Mouse (Mus musculus): ENCODE measurements around the gene Tln1. TPM values are rescaled to one million over a fixed set of nuclear protein-coding genes. Genes with fewer than 3 reads are reported as not detected.

Tln1 gene
- polyA plus RNA-seq, 1 experiment from 2014 or later, result 70.5 TPM

DNA sequence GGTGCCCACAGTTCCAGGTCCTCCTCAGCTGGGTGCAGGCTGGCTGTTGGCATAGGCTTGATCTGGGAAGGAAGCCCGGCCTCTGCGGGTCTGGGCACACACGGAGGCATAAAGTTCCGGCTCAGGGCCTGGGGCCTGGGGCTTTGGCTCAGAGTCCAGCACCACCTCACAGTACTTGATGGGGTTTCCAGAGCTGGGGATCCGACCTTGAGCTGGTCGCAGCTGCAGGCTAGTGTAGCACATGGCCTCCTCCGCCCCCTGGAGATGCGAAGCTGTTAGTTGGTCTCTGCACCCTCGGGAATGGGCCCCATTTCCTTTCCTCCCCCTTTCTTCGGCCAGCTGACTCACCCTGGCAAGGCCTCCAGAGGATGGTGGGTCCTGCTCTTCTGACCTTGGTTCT is 79.9 kb downstream of the Tln1 start:
- Histone ChIP-seq H3K27ac (no peak overlapping the region), H3K27me3 (no peaks in the 10 kb centered on the region), H3K4me2 (no peak overlapping the region), H3K36me3 (no peaks in the 10 kb centered on the region), H3K9me3 (no peaks in the 10 kb centered on the region), H3K9ac (no peak overlapping the region), H3K4me3 (no peak overlapping the region), H3K4me1 (peaks cover 5% of the 10 kb centered on the region)
- 65% methylated on average over 10 of the region's 10 CpGs for whole genome bisulfite sequencing
- no peak for ATAC-seq (ENCODE audit: insufficient number of reproducible peaks, low FRiP score, low TSS enrichment, low read depth)

DNA sequence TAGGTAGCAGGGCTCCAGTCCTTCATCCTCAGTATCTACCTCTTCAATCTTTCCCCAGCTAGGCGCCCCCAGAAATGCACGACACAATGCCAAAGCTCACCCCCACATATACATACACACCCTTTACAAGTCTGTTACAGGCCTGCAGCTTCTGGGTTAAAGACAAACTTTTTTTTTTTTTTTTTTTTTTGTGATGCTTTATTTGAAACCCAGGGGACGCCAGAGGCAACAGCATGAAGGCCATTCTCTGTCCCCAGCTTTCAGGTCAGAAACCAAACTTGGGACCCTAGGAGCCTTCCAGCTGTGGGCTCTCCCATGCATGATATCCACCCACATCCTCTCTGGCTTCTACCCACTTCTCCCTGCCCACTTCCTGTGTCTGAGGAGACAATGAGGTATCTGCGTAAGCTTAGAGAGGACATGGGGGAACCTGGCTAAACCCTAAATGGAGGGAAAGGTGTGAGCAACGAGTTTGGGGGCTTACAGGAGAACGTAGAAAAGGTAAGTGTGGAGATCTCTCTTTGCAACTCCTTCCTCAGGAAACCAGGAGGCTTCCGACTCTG is 80.5 kb downstream of the Tln1 start:
- no peak overlapping the region for H3K27ac ChIP-seq
- 63% methylated on average over 7 of the region's 7 CpGs for WGBS
- H3K9ac ChIP-seq, result no peak overlapping the region
- no peak overlapping the region for H3K4me3 ChIP-seq
- H3K4me1 ChIP-seq, result peaks cover 5% of the 10 kb centered on the region
- H3K27me3 ChIP-seq, result no peaks in the 10 kb centered on the region
- ATAC-seq (ENCODE audit: insufficient number of reproducible peaks, low FRiP score, low TSS enrichment, low read depth), result no peak
- H3K36me3 ChIP-seq, result no peaks in the 10 kb centered on the region
- no peak overlapping the region for H3K4me2 ChIP-seq
- H3K9me3 ChIP-seq, result no peaks in the 10 kb centered on the region

Other genes starting within 250 kb of the Tln1 start
- 13.9 and 18.0 TPM in 2 replicates for gene Rusc2, start 180.7 kb downstream of the Tln1 start, polyA plus RNA-seq (2015; fragmentation: Nextera tagmentation; extraction: Ambion mirVana)
- gene Fam166b, start 133.6 kb downstream of the Tln1 start, polyA plus RNA-seq (2015; fragmentation: Nextera tagmentation; extraction: Ambion mirVana), result 0.15 and 0.17 TPM in 2 replicates
- 4.8 and 7.7 TPM in 2 replicates for gene Tesk1, start 120.8 kb downstream of the Tln1 start, polyA plus RNA-seq (2015; fragmentation: Nextera tagmentation; extraction: Ambion mirVana)
- gene Cd72, start 108.1 kb downstream of the Tln1 start, polyA plus RNA-seq (2015; fragmentation: Nextera tagmentation; extraction: Ambion mirVana), result 4.1 and 4.2 TPM in 2 replicates
- gene Sit1, start 79.0 kb downstream of the Tln1 start, polyA plus RNA-seq (2015; fragmentation: Nextera tagmentation; extraction: Ambion mirVana), result not detected in 2 replicates
- 78.9 and 81.9 TPM in 2 replicates for gene Ccdc107, start 69.8 kb downstream of the Tln1 start, polyA plus RNA-seq (2015; fragmentation: Nextera tagmentation; extraction: Ambion mirVana)
- gene Arhgef39, start 63.0 kb downstream of the Tln1 start, polyA plus RNA-seq (2015; fragmentation: Nextera tagmentation; extraction: Ambion mirVana), result 35.2 and 37.5 TPM in 2 replicates
- 4.1 and 6.8 TPM in 2 replicates for gene Car9, start 55.7 kb downstream of the Tln1 start, polyA plus RNA-seq (2015; fragmentation: Nextera tagmentation; extraction: Ambion mirVana)
- gene Tpm2, start 38.9 kb downstream of the Tln1 start, polyA plus RNA-seq (2015; fragmentation: Nextera tagmentation; extraction: Ambion mirVana), result 394 and 952 TPM in 2 replicates
- 87.9 and 96.8 TPM in 2 replicates for gene Creb3, start 359 bp downstream of the Tln1 start, polyA plus RNA-seq (2015; fragmentation: Nextera tagmentation; extraction: Ambion mirVana)
- gene Rgp1, start 16.0 kb upstream of the Tln1 start, polyA plus RNA-seq (2015; fragmentation: Nextera tagmentation; extraction: Ambion mirVana), result 27.6 and 31.7 TPM in 2 replicates
- 19.2 and 21.9 TPM in 2 replicates for gene Gba2, start 16.2 kb upstream of the Tln1 start, polyA plus RNA-seq (2015; fragmentation: Nextera tagmentation; extraction: Ambion mirVana)
- 2.0 and 7.0 TPM in 2 replicates for gene Msmp, start 21.8 kb upstream of the Tln1 start, polyA plus RNA-seq (2015; fragmentation: Nextera tagmentation; extraction: Ambion mirVana)
- gene Npr2, start 69.2 kb upstream of the Tln1 start, polyA plus RNA-seq (2015; fragmentation: Nextera tagmentation; extraction: Ambion mirVana), result 16.8 and 22.2 TPM in 2 replicates
- gene Spag8, start 90.9 kb upstream of the Tln1 start, polyA plus RNA-seq (2015; fragmentation: Nextera tagmentation; extraction: Ambion mirVana), result 0.36 and 0.47 TPM in 2 replicates
- gene Hint2, start 93.8 kb upstream of the Tln1 start, polyA plus RNA-seq (2015; fragmentation: Nextera tagmentation; extraction: Ambion mirVana), result 75.3 and 81.9 TPM in 2 replicates
- 4.2 and 5.3 TPM in 2 replicates for gene Tmem8b, start 106.3 kb upstream of the Tln1 start, polyA plus RNA-seq (2015; fragmentation: Nextera tagmentation; extraction: Ambion mirVana)
- 2.9 TPM in 2 replicates for gene Fam221b, start 106.5 kb upstream of the Tln1 start, polyA plus RNA-seq (2015; fragmentation: Nextera tagmentation; extraction: Ambion mirVana)
- not detected in 2 replicates for gene Olfr70, start 138.1 kb upstream of the Tln1 start, polyA plus RNA-seq (2015; fragmentation: Nextera tagmentation; extraction: Ambion mirVana)
- not detected in 2 replicates for gene Olfr71, start 147.6 kb upstream of the Tln1 start, polyA plus RNA-seq (2015; fragmentation: Nextera tagmentation; extraction: Ambion mirVana)
- 1.6 and 1.7 TPM in 2 replicates for gene Hrct1, start 164.5 kb upstream of the Tln1 start, polyA plus RNA-seq (2015; fragmentation: Nextera tagmentation; extraction: Ambion mirVana)
- 0.52 and 0.53 TPM in 2 replicates for gene Spaar, start 167.3 kb upstream of the Tln1 start, polyA plus RNA-seq (2015; fragmentation: Nextera tagmentation; extraction: Ambion mirVana)
- not detected in 2 replicates for gene Olfr159, start 208.3 kb upstream of the Tln1 start, polyA plus RNA-seq (2015; fragmentation: Nextera tagmentation; extraction: Ambion mirVana)

Data from limb, embryonic 15.5 days (tissue).